Mouse (Mus musculus): Measurements from ENCODE around the gene Zfp664. TPM values are rescaled to one million over a fixed set of nuclear protein-coding genes. Genes with fewer than 3 reads are reported as not detected.

The Zfp664 gene
- 50.1 and 52.9 TPM in 2 replicates for total RNA-seq (2021)
- long read RNA-seq, full-length matches to known transcripts: 4 of 23 reads
- long read RNA-seq, partial matches to known transcripts: 1 of 23 reads
- long read RNA-seq, other reads (novel, unspliced or antisense): 18 of 23 reads

DNA sequence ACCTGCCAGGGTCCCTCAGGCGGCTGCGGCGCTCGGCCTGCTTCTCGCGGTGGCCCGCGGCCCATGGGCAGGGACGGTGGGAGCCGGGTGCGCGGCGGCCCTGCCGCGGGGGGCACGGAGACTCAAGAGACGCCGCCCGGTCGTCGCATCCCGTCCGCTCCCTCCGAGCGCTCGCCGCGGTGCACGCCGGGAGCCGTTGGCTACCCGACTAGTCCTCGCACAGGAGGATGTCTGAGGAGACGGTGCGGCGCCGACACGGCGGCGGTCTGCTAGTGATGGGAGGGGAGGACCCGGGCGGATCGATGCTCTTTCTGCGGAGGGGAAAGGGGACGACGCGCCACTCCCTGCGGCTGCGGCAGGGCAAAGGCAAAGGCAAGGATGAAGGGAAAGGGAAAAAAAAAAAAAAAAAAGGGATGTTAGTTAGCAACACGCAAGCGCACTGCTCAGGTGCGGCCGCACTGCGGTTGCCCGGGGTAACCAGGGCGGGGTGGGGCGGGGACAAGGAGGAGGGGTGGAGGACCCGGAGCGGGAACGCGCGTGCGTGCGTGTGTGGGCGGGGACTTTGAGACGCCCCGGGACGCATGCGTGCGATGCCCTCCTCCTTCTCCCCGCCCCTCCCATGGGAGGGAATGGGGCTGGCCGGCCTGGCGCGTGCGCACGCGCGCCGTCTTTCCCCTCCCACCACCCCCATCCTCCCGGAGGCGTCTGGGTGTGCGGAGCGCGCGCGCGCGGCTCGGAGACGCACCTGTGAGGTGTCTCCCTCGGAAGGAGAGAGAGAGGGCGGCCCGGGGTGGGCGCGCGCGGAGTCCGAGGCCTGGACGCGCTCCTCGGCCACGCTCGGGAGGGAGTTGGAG lies at the start of gene Zfp664, which contains the start of gene Ccdc92:
Zfp664 (plus strand) TSS at position 679 of the 854 bp plus-strand sequence.
Ccdc92 (minus strand) TSS at position 412 of the 854 bp plus-strand sequence.
- peak; percentile 99 for DNase-seq

DNA sequence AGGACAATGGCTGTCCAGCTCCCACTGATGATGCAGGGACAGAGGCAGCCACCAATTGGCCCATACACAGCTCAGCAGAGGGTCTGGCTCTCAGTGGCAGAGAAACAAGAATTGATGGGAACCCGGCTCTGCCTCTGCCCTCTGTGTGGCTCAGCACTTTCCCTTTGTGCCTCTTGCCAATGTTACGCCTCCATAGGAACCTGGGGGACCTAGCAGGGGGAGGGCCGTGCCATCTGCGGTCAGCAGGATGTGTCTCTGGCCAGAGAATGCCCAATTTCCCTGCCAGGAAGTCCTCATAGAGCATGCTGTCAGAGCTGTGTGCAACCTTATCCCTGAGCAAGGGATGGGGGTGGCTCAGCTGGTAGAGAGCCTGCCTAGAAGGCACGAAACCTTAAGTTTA lies 47.7 kb upstream of the Zfp664 start:
- no peak for DNase-seq

- DNase-seq: no peak
These were observed 45.4 kb upstream of the Zfp664 start for GRCm38 (mm10) chr5:124817050-124817449.

DNA sequence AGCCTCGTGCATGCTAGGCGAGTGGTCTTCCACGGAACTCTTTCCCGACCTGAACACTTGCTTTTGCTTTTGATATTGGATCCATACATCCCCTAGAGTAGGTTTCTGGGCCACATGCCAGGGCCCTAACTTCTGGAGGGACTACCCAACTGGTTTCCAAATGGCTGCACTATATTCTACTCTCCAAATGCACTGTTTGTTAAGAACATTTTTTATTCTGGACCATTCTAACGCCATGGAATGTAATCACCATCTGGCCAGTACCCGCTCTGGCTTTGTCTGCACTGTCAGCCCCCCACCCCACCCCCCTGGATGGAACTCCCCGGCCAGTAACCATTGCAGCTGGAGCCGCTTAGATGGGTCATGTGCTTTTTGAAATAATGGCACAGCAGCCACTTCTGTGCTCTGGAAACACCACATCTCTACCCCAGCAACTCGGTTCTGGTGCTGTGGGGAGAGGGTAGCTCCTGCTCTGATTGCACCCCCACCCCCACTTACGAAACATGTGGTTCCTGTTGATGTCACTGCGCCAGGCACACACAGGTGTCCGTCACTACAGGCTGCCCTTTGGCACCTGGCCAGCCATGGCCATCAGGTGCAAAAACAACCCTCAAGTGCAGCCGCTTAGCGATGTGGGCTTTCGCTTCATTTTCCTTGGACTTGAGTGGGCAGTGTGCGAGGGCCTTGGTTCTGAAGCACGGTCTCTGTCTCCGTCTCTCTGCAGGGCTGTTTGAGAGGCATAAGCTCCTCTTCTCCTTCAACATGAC lies 40.2 kb upstream of the Zfp664 start:
- DNase-seq: no peak

DNA sequence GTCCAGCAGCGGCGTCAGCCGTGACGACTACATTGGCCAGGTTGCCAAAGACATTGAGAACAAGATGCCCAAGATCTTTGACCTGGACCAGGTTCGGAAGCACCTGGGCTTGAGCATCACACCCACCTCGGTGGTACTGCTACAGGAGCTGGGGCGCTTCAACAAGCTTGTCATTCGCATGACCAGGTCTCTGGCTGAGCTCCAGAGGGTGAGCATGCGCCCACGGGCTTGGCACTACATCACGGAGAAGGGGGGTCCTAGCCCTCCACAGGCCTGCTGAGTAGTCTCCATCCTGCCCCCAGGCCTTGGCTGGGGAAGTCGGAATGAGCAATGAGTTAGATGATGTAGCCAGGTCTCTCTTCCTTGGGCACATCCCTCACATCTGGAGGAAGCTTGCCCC lies 32.2 kb upstream of the Zfp664 start:
- DNase-seq: no peak

DNA sequence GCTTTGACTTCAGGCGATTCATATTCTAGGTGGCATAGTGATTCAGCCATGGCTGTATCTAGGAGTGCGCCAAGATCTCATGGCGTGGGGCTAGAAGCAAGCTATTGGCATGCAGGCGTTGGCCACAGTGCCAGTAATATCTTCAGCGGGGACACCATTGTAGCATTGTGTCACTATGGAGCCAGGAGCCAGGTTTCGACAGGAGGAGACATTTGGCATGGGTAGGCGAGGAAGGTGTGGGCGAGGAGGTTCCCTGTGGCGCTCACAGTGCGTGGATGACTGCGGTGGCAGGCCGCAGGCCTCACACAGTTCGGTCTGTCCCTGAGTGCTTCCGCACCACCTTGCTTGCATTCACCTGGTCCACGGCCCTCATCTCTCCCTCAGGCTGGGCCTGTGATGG lies 27.3 kb upstream of the Zfp664 start:
- no peak for DNase-seq

GRCm38 (mm10) chr5:124836075-124836474 lies 26.4 kb upstream of the Zfp664 start:
- DNase-seq: no peak

DNA sequence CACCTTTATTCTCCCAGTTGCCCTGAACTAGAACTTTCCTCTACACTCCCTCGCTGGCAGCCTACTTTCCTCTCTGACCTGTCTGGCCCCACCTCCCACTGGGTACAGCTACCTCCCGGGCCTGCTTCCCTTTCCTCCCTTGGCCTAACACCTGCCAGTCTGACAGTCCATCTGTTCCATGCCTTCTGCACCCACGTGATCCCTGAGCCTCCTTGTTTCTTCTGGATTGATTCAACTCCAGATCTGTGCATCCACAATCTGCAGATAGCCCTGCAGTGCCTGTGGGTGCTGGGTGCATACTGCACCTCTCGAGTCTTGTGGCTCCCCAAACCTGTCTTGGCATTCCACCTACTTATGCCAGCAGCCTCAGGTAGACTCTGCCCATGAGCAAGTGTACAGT lies 25.9 kb upstream of the Zfp664 start:
- DNase-seq: no peak

DNA sequence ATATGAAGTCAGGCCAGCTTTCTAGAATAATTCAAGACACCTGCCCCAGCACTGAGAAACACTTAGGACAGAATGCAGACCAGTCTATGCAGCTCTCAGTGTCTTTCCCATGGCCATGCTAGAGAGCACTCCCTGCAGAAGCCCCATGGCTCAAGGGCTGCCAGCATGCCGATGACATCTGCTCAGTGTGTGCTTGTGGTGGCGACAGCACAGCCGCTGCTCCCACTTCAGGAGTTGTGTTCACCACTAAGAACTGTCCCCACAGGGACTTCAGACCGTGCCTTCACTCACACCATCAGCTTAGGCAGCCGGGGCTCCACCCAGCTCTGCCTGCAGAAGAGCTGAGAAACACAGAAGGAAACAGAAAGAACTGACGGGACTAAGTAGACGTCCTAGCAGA lies 22.3 kb upstream of the Zfp664 start:
- no peak for DNase-seq

DNA sequence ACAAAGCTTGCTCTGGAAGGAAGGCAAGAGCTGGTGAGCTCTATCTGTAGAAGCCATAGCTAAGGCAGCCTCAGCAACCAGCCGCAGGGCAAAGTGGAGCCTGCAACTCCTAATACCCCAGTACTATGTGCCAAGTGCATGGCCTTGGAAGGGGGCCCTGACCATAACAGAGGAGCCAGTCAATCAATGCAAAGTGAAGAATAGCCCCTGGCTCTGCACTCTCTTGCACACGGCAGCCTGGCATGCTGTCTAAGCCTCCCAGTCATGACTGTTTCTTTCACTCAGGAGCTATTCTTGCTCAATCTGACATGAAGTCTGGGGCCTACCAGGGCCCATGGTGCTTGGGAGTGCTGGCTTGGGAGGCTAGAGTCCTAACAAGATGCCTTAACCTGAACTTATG lies 21.8 kb upstream of the Zfp664 start:
- no peak for DNase-seq

- peak; percentile 47 for DNase-seq
These were observed 19.1 kb upstream of the Zfp664 start for GRCm38 (mm10) chr5:124843386-124843785.

GRCm38 (mm10) chr5:124844929-124845328 lies 17.6 kb upstream of the Zfp664 start:
- DNase-seq: no peak

GRCm38 (mm10) chr5:124847014-124847413 lies 15.5 kb upstream of the Zfp664 start:
- no peak for DNase-seq

- DNase-seq: no peak
These were observed 13.5 kb upstream of the Zfp664 start for GRCm38 (mm10) chr5:124848994-124849393.

GRCm38 (mm10) chr5:124851572-124851971 lies 10.9 kb upstream of the Zfp664 start:
- DNase-seq: no peak

DNA sequence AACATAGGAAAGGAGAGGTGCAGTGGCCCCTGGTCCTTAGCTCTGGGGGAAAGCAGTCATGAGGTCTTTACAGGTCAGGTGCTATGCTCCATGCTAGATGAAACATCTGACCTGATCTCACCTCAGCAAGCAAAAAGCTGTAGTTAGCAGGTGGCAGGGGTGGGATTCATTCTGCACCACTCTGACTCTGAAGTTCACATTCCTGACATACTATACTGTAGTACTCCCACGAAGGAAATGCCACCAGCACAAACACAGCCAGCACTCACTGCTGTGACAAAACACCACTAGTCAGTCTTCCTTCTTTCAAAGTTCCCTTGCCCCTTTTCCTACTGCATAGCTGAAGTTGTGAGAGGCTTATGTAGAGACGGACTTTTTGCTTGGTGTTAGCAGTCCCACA lies 10.2 kb upstream of the Zfp664 start:
- no peak for DNase-seq

- no peak for DNase-seq
These were observed 9.4 kb upstream of the Zfp664 start for GRCm38 (mm10) chr5:124853079-124853478.

DNA sequence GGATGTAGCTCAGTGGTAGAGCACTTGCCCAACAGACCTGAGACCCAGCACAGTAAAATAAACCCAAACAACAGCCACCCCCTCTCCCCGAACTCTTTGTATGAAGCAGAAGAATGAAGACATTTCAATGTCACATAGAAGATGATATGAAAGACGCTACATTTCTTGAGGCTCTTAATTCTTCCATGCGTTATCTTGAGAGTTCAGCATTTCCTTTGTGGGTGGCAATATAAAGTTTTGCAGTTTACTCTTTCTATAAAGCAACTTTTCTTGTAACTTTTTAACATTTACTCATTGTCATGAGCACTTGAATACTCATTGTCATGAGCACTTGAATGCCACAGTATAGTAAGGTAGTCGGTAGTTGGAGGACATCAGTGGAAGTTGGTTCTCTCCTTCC lies 8.3 kb upstream of the Zfp664 start:
- DNase-seq: no peak

- DNase-seq: no peak
These were observed 2.5 kb upstream of the Zfp664 start for GRCm38 (mm10) chr5:124860013-124860412.

DNA sequence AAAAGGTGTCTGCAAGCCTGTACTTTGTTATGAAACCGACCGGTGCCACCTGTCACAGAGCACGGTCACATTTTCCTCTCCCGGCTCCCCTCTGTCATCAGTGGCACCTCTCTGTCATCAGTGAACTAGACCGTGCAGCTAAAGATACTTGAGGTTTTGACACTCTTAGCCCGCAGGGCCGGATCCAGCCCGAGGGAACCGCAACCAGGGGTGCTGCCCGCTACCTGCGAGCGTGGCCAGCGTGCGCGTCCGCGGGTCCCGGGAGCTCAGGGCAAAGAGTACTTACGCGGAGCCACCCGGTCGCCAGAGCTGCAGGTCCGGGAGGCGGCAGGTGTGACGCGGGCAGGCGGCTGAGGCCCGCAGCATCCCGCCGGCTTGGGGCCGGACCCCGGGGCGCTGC lies 1.0 kb upstream of the Zfp664 start:
- DNase-seq: peak; percentile 23

DNA sequence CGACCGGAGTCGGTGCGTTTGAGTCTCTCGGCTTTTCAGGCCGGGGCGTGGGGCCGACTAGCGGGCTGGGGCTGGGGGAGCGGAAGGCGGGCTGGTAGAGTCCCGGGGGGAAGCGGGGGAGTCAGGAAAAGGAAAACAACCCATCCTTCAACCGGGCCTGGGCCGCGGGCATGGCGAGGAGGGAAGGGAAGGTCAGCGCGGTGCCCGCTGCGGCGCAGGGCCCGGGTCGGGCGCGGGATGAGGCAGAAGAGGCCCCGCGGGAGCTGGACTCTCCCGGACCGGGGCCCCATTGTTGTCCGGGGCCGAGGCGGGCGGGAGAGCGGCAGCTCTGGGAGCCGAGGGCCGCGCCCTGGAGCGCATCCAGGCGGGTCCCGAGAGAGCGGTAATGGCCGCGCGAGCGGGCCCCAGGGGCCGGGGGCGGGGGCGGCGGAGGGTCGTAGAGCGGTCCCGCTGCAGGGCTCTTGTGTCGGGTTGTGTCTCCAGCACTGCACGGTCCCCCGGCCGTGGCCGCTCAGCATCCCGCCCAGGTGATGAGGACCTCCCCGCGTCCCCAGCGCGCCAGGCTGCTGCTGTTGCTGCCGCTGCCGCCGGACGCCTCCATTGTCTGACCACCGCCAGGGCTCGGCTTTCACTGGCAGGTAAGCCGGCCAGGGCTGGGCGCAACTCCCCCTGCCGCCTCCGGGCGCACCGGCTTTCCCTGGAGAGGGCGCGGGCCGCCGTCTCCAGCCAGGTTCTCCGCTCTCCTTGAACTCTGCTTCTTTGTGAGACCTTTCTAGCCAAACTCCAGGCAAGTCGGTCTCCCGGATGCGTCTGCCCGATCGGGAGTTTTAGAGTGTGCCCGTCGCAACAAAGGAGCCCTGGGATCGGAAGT lies 615 bp downstream of the Zfp664 start:
- peak; percentile 41 for DNase-seq

DNA sequence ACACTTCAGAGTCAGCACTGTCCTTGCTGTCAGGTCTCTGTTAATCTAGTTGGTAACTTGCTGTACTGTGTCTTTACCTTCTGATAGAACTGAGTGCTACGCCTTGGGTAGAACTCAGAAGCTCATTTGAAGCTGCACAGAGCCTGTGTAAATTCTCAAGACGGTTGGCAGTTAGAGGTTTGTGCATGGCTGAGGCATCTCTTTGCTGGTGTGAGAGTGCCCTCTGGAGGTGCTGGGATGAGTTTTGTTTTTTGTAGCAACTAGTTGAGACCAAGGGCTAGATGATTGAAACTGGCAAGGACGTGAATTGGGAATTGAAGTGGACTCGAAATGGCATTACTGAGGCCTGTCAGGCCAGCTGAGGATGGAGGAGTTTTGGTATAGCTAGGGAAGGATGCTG lies 6.5 kb downstream of the Zfp664 start:
- DNase-seq: peak; percentile 59

Measured in adrenal gland, postnatal 25 days (tissue).